Mouse (Mus musculus): ENCODE measurements around the gene Crocc2. TPM values are rescaled to one million over a fixed set of nuclear protein-coding genes. Genes with fewer than 3 reads are reported as not detected.

Crocc2 gene
- total and polyA plus RNA-seq, 3 experiments: 0.09 to 0.35 TPM; not detected in 1

DNA sequence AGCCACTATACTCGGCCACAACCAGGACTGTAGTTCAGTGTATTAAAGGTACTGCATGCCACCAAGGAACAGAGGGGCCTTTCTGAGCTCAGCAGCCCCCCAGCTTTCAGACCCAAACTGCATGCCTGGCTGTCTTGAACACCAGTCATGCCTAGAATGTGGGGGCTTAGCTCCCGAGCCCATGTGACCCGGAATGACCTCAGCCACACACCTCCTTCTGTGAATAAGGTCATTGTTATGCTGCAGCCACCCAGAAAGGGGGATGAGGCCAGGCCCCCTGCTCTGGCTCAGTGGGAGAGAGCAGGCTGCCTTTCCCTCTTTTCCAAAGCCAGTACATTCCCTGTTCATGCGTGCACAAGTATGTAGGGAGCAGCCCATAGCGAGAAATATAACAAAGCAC, 46.1 kb downstream of the Crocc2 start:
- Histone ChIP-seq H3K27ac (no peak overlapping the region), H3K27me3 (ENCODE audit: control insufficient read depth, insufficient read depth, low read length) (no peaks in the 10 kb centered on the region), H3K79me2 (replicated peaks; ENCODE audit: control insufficient read depth, insufficient read depth, low read length) (no peaks in the 10 kb centered on the region), H3K4me3 (no peak overlapping the region), H3K9ac (ENCODE audit: low read depth, low read length) (no peak overlapping the region), H3K4me1 (ENCODE audit: control insufficient read depth, insufficient read depth, low read length) (peaks cover 12% of the 10 kb centered on the region), H3K36me3 (ENCODE audit: control insufficient read depth, insufficient read depth, low read length) (no peaks in the 10 kb centered on the region)
- TF ChIP-seq EP300 (IDR thresholded peaks at IDR 0.05; ENCODE audit: insufficient read depth, low read depth, low read length) (no peak), POLR2A (IDR thresholded peaks at IDR 0.05; ENCODE audit: insufficient read depth, low read depth, low read length) (no peak), CTCF (IDR thresholded peaks at IDR 0.05) (no peak)
- no peak for DNase-seq
- intact Hi-C loops (cut with DNase I): loop anchor here (5.0 kb wide), 1 partner anchor 37 kb away; no protein-coding TSS in a partner anchor
- 54% methylated on average over 5 of the region's 5 CpGs for WGBS

DNA sequence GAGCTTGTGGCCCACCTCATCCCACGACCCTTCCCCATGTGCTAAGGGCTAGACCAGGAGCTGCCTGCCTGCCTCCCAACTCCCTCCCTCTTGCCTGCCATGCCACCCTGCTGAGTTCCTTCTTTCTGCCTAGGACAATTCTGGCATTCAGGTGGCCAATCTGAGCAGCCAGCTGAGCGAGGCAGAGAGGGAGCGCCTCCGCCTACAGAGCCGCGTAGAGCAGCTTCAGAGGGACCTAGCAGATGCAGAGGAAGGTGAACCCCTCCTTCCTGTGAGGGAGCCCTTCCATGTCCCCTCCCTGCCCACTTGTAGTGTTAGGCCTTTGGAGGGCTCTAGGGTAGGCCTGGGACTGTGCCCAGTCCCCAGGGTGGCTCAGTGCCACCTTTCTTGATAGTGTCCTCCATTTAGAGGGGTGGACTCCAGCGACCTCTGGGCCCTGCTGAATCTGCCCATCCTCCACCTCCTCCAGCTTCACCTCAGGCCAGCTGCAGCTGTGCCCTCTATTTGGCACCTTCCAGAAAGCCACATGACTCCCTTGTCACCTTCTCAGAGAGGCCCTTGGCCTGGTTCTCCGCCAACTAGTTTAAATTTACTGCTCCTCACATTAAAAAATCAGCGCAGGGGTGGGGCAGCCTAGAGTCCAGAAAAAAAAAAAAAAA, 48.4 kb downstream of the Crocc2 start:
- H3K27ac ChIP-seq: peak overlapping the region; percentile 61
- peaks cover 2% of the 10 kb centered on the region for H3K4me1 ChIP-seq (ENCODE audit: control insufficient read depth, insufficient read depth, low read length)
- intact Hi-C loops (cut with DNase I): loop anchor here (5.0 kb wide), 1 partner anchor 40 kb away; no protein-coding TSS in a partner anchor
- H3K4me3 ChIP-seq: no peak overlapping the region
- no peaks in the 10 kb centered on the region for H3K36me3 ChIP-seq (ENCODE audit: control insufficient read depth, insufficient read depth, low read length)
- WGBS: 57% methylated on average over 9 of the region's 9 CpGs
- DNase-seq: peak; percentile 50 to 60
- TF ChIP-seq POLR2A (IDR thresholded peaks at IDR 0.05; ENCODE audit: insufficient read depth, low read depth, low read length) (no peak), EP300 (IDR thresholded peaks at IDR 0.05; ENCODE audit: insufficient read depth, low read depth, low read length) (peak; percentile 81)
- H3K9ac ChIP-seq (ENCODE audit: low read depth, low read length): no peak overlapping the region
- no peaks in the 10 kb centered on the region for H3K79me2 ChIP-seq (replicated peaks; ENCODE audit: control insufficient read depth, insufficient read depth, low read length)
- H3K27me3 ChIP-seq (ENCODE audit: control insufficient read depth, insufficient read depth, low read length): no peaks in the 10 kb centered on the region

DNA sequence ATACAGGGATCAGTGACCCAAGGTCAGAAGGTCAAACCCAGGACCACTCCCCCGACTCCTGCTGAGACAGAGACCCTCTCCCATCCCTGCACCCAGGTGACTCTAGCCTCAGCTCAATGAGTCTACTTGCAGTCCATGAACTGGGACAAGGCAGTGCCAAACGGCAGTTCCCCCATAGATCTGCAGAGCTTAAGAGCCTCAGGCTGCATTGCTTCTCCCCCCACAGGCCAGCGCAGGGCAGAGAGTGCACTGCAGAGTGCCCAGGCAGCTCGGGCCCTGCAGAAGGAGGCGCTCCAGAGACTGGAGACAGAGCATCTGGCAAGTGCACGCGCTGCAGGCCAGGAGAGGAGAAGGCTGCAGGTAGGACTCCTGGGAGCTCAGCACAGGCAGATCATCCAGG, 49.0 kb downstream of the Crocc2 start:
- intact Hi-C loops (cut with DNase I): loop anchor here (5.0 kb wide), 1 partner anchor 40 kb away; no protein-coding TSS in a partner anchor
- no peak overlapping the region for H3K9ac ChIP-seq (ENCODE audit: low read depth, low read length)
- no peaks in the 10 kb centered on the region for H3K79me2 ChIP-seq (replicated peaks; ENCODE audit: control insufficient read depth, insufficient read depth, low read length)
- no peak overlapping the region for H3K4me3 ChIP-seq
- 66% methylated on average over 7 of the region's 7 CpGs for WGBS
- H3K27me3 ChIP-seq (ENCODE audit: control insufficient read depth, insufficient read depth, low read length): no peaks in the 10 kb centered on the region
- TF ChIP-seq POLR2A (IDR thresholded peaks at IDR 0.05; ENCODE audit: insufficient read depth, low read depth, low read length): no peak
- TF ChIP-seq CTCF (IDR thresholded peaks at IDR 0.05): peak; percentile 32
- TF ChIP-seq EP300 (IDR thresholded peaks at IDR 0.05; ENCODE audit: insufficient read depth, low read depth, low read length): no peak
- peak in 1 of 2 experiments; percentile 35 for DNase-seq
- H3K27ac ChIP-seq: peak overlapping the region; percentile 52; the same call in 1 of the 2 replicates
- H3K4me1 ChIP-seq (ENCODE audit: control insufficient read depth, insufficient read depth, low read length): peaks cover 1% of the 10 kb centered on the region; the same call in 1 of the 2 replicates
- H3K36me3 ChIP-seq (ENCODE audit: control insufficient read depth, insufficient read depth, low read length): no peaks in the 10 kb centered on the region

DNA sequence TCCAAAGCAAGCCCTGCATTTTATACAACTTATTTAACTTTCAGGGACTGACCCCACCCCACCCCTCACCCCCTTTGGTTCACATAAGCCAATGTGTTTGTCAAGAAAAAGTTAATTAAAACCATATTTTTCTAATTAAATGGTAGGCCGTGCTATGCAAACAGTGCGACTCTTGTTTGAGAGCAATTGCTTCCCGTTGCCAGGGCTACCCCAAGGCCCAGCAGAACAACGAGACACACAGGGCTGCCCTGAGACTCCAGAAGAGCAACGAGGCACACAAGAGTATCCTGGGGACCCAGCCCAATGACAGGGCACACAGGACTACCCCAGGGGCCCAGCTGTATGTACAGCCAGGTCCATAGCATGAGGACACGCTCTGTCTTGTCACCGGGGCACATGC, 52.3 kb downstream of the Crocc2 start:
- no peak for TF ChIP-seq CTCF (IDR thresholded peaks at IDR 0.05)
- TF ChIP-seq POLR2A (IDR thresholded peaks at IDR 0.05; ENCODE audit: insufficient read depth, low read depth, low read length): no peak
- no peak for TF ChIP-seq EP300 (IDR thresholded peaks at IDR 0.05; ENCODE audit: insufficient read depth, low read depth, low read length)
- 76% methylated on average over 7 of the region's 7 CpGs for WGBS
- no peak overlapping the region for H3K4me3 ChIP-seq
- H3K79me2 ChIP-seq (replicated peaks; ENCODE audit: control insufficient read depth, insufficient read depth, low read length): no peaks in the 10 kb centered on the region
- H3K4me1 ChIP-seq (ENCODE audit: control insufficient read depth, insufficient read depth, low read length): peaks cover 1% of the 10 kb centered on the region; the same call in 1 of the 2 replicates
- no peak overlapping the region for H3K9ac ChIP-seq (ENCODE audit: low read depth, low read length)
- no peak for DNase-seq
- intact Hi-C loops (cut with DNase I): no loop called here
- no peaks in the 10 kb centered on the region for H3K27me3 ChIP-seq (ENCODE audit: control insufficient read depth, insufficient read depth, low read length)
- H3K36me3 ChIP-seq (ENCODE audit: control insufficient read depth, insufficient read depth, low read length): no peaks in the 10 kb centered on the region
- H3K27ac ChIP-seq: no peak overlapping the region

DNA sequence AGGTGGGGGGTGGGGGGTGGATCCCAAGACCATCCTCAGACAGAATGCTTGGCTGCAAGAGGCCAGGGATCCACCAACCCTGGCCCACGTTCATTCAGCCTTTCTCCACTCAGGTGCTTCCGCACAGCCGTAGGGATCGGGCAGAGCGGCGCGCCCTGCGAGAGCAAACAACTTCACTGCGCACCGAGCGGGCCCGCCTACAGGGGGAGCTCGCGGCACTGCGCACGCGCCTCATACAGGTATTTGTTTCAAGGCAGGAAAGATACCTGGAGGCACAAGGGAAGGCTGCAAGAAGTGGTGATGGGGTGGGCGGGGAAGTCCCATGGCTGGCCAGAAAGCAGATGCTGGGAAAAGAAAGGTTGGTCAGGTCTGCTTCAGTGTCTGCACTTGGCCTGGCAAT, 55.4 kb downstream of the Crocc2 start:
- Histone ChIP-seq H3K27me3 (ENCODE audit: control insufficient read depth, insufficient read depth, low read length) (no peaks in the 10 kb centered on the region), H3K4me1 (ENCODE audit: control insufficient read depth, insufficient read depth, low read length) (no peaks in the 10 kb centered on the region; the same call in 1 of the 2 replicates), H3K79me2 (replicated peaks; ENCODE audit: control insufficient read depth, insufficient read depth, low read length) (no peaks in the 10 kb centered on the region), H3K36me3 (ENCODE audit: control insufficient read depth, insufficient read depth, low read length) (no peaks in the 10 kb centered on the region), H3K4me3 (no peak overlapping the region), H3K27ac (no peak overlapping the region), H3K9ac (ENCODE audit: low read depth, low read length) (no peak overlapping the region)
- peak; percentile 78 for TF ChIP-seq CTCF (IDR thresholded peaks at IDR 0.05)
- no peak for TF ChIP-seq EP300 (IDR thresholded peaks at IDR 0.05; ENCODE audit: insufficient read depth, low read depth, low read length)
- 28% methylated on average over 18 of the region's 18 CpGs for WGBS
- intact Hi-C loops (cut with DNase I): no loop called here
- peak; percentile 30 to 54 for DNase-seq

DNA sequence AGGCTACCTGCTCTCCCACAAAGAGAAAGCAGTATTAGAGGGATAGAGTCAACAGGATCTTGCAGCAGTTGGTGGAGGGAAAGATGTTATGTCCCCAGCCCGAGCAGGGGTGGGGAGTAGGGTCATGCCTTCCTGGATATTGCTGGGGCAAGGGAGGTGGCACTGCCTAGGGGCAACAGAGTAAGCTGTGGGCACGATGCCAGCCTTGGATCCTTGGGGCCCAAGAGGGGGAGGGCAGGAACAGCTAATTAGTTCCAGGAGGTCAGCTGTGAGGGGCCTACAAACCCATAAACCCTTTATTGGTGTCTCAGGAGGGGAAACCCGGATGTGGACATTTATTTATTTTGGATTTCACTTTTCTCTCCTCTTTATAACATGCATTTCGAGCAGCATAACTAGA, 56.7 kb downstream of the Crocc2 start:
- WGBS: 38% methylated on average over 4 of the region's 4 CpGs
- TF ChIP-seq POLR2A (IDR thresholded peaks at IDR 0.05; ENCODE audit: insufficient read depth, low read depth, low read length) (no peak), EP300 (IDR thresholded peaks at IDR 0.05; ENCODE audit: insufficient read depth, low read depth, low read length) (no peak), CTCF (IDR thresholded peaks at IDR 0.05) (no peak)
- H3K79me2 ChIP-seq (replicated peaks; ENCODE audit: control insufficient read depth, insufficient read depth, low read length): no peaks in the 10 kb centered on the region
- intact Hi-C loops (cut with DNase I): no loop called here
- H3K27me3 ChIP-seq (ENCODE audit: control insufficient read depth, insufficient read depth, low read length): no peaks in the 10 kb centered on the region
- no peak overlapping the region for H3K9ac ChIP-seq (ENCODE audit: low read depth, low read length)
- H3K4me1 ChIP-seq (ENCODE audit: control insufficient read depth, insufficient read depth, low read length): peaks cover 2% of the 10 kb centered on the region; the same call in 1 of the 2 replicates
- H3K4me3 ChIP-seq: no peak overlapping the region
- no peaks in the 10 kb centered on the region for H3K36me3 ChIP-seq (ENCODE audit: control insufficient read depth, insufficient read depth, low read length)
- H3K27ac ChIP-seq: no peak overlapping the region
- no peak for DNase-seq

Data from heart, adult 2 months (tissue).